Mouse (Mus musculus): ENCODE data around the gene Cdkn1a.

DNA sequence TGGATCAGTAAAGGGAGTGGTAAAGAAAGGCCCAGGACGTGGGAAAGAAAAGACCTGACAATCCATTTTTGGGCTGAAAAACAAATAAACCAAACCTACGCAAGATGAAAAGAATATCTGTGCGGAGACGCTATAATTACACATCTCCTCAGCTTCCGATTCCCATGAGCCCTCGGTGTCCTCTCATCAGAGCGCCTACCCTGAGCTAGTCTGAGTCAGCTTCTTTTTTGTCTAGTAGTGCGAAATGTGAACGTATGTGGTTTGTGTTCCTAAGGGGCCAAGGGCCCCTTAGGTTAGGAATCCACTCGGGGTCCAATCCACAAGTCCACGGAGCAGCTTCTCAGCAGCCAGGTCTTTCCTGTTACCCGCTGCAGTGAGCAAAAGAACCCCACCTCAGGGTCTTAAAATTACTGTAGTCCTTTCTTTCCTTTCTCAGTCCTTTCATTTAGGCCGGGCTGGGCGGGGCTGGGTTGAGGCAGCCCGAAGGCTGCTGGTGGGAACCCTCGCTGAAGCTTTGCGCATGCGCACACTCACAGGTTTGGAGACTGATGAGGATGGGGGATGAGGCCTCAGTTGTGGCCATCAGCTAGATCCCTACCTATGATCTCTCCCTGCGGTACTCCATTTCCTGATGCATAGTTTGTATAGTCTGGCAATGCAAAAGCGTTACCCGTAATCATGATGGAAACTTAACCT lies 25.4 kb upstream of the Cdkn1a start:
- TF ChIP-seq CTCF (IDR thresholded peaks at IDR 0.05; ENCODE audit: low read depth, low read length) (no peak), POLR2A (IDR thresholded peaks at IDR 0.05; ENCODE audit: insufficient read depth, low read length) (no peak), EP300 (IDR thresholded peaks at IDR 0.05; ENCODE audit: insufficient read depth, low read depth, low read length) (no peak)
